Mouse (Mus musculus): ENCODE measurements around the gene S1pr4. TPM values are rescaled to one million over a fixed set of nuclear protein-coding genes. Genes with fewer than 3 reads are reported as not detected.
A peak's percentile ranks its signal among the peaks of the same experiment; 100 is the strongest.

The S1pr4 gene
- total RNA-seq, 2 experiments from 2014 or later, result 0.18 to 0.28 TPM

- intact Hi-C loops (cut with DNase I), result no loop called here
- DNase-seq (ENCODE audit: extremely low spot score in 1 of 2, low spot score in 2 of 2), result no peak
Observed at GRCm38 (mm10) chr10:81523570-81523969, 23.6 kb upstream of the S1pr4 start.

GRCm38 (mm10) chr10:81523142-81523541 is 23.2 kb upstream of the S1pr4 start:
- no peak for DNase-seq (ENCODE audit: extremely low spot score in 1 of 2, low spot score in 2 of 2)
- intact Hi-C loops (cut with DNase I), result no loop called here

GRCm38 (mm10) chr10:81519978-81520365 is 20.0 kb upstream of the S1pr4 start:
- intact Hi-C loops (cut with DNase I), result no loop called here
- DNase-seq (ENCODE audit: extremely low spot score in 1 of 2, low spot score in 2 of 2), result no peak

GRCm38 (mm10) chr10:81519227-81519977 is 19.5 kb upstream of the S1pr4 start:
- intact Hi-C loops (cut with DNase I), result no loop called here
- DNase-seq (ENCODE audit: extremely low spot score in 1 of 2, low spot score in 2 of 2), result no peak

- DNase-seq (ENCODE audit: extremely low spot score in 1 of 2, low spot score in 2 of 2), result peak in 1 of 2 experiments; percentile 77
- intact Hi-C loops (cut with DNase I), result no loop called here
Observed at GRCm38 (mm10) chr10:81518546-81518945, 18.6 kb upstream of the S1pr4 start.

GRCm38 (mm10) chr10:81517227-81517626 is 17.3 kb upstream of the S1pr4 start:
- DNase-seq (ENCODE audit: extremely low spot score in 1 of 2, low spot score in 2 of 2), result no peak
- intact Hi-C loops (cut with DNase I), result no loop called here

GRCm38 (mm10) chr10:81513798-81514197 is 13.9 kb upstream of the S1pr4 start:
- intact Hi-C loops (cut with DNase I), result no loop called here

GRCm38 (mm10) chr10:81510246-81510810 is 10.4 kb upstream of the S1pr4 start:
- DNase-seq (ENCODE audit: extremely low spot score in 1 of 2, low spot score in 2 of 2), result no peak
- intact Hi-C loops (cut with DNase I), result no loop called here

More at GRCm38 (mm10) chr10:81513798-81514197, 13.9 kb upstream of the S1pr4 start:
- no peak for DNase-seq (ENCODE audit: extremely low spot score in 1 of 2, low spot score in 2 of 2)

GRCm38 (mm10) chr10:81507691-81508489 is 8.0 kb upstream of the S1pr4 start:
- DNase-seq (ENCODE audit: extremely low spot score in 1 of 2, low spot score in 2 of 2), result no peak
- intact Hi-C loops (cut with DNase I), result no loop called here

- intact Hi-C loops (cut with DNase I), result no loop called here
Observed at GRCm38 (mm10) chr10:81507095-81507494, 7.2 kb upstream of the S1pr4 start.

GRCm38 (mm10) chr10:81505016-81505664 is 5.2 kb upstream of the S1pr4 start:
- intact Hi-C loops (cut with DNase I), result no loop called here
- DNase-seq (ENCODE audit: extremely low spot score in 1 of 2, low spot score in 2 of 2), result no peak

More at GRCm38 (mm10) chr10:81507095-81507494, 7.2 kb upstream of the S1pr4 start:
- no peak for DNase-seq (ENCODE audit: extremely low spot score in 1 of 2, low spot score in 2 of 2)

GRCm38 (mm10) chr10:81502658-81503057 is 2.7 kb upstream of the S1pr4 start:
- intact Hi-C loops (cut with DNase I), result loop anchor here (2.0 to 5.0 kb wide), 2 partner anchors 35 to 102 kb away; no protein-coding TSS in a partner anchor
- DNase-seq (ENCODE audit: extremely low spot score in 1 of 2, low spot score in 2 of 2), result peak; percentile 77 to 86

GRCm38 (mm10) chr10:81501863-81502262 is 1.9 kb upstream of the S1pr4 start:
- DNase-seq (ENCODE audit: extremely low spot score in 1 of 2, low spot score in 2 of 2), result no peak
- intact Hi-C loops (cut with DNase I), result loop anchor here (2.0 to 5.0 kb wide), 2 partner anchors 35 to 103 kb away; no protein-coding TSS in a partner anchor

GRCm38 (mm10) chr10:81499250-81499901 is 556 bp downstream of the S1pr4 start:
- DNase-seq (ENCODE audit: extremely low spot score in 1 of 2, low spot score in 2 of 2), result peak in 1 of 2 experiments; percentile 60
- intact Hi-C loops (cut with DNase I), result no loop called here

GRCm38 (mm10) chr10:81498316-81499249 is 1.3 kb downstream of the S1pr4 start:
- DNase-seq (ENCODE audit: extremely low spot score in 1 of 2, low spot score in 2 of 2), result peak in 1 of 2 experiments; percentile 56
- intact Hi-C loops (cut with DNase I), result no loop called here

- intact Hi-C loops (cut with DNase I), result no loop called here
- DNase-seq (ENCODE audit: extremely low spot score in 1 of 2, low spot score in 2 of 2), result peak in 1 of 2 experiments; percentile 34
Observed at GRCm38 (mm10) chr10:81497401-81498270, 2.3 kb downstream of the S1pr4 start.

- no peak for DNase-seq (ENCODE audit: extremely low spot score in 1 of 2, low spot score in 2 of 2)
- intact Hi-C loops (cut with DNase I), result no loop called here
Observed at GRCm38 (mm10) chr10:81496969-81497368, 3.0 kb downstream of the S1pr4 start.

All from left cerebral cortex, postnatal 10 days (tissue).